Mouse (Mus musculus) embryonic fibroblast, embryonic 13.5 days (primary cell): ENCODE measurements around the gene Bach2. TPM values are rescaled to one million over a fixed set of nuclear protein-coding genes. Genes with fewer than 3 reads are reported as not detected.
A peak's percentile ranks its signal among the peaks of the same experiment; 100 is the strongest.

ENCODE experiments used
- H3K27ac ChIP-seq: 2 replicates; pipeline ENCODE4 v1.5.1; 2012; ENCODE audit warnings: low read length, control low read depth, inconsistent platforms; ENCODE audit not compliant: insufficient read depth
- H3K4me1 ChIP-seq: 2 replicates; pipeline ENCODE4 v1.6.1; 2011; ENCODE audit warnings: low read length; ENCODE audit not compliant: control insufficient read depth, insufficient read depth
- H3K4me3 ChIP-seq: 2 replicates; pipeline ENCODE4 v1.5.1; 2011; ENCODE audit warnings: mild to moderate bottlenecking, control low read depth, low read length; ENCODE audit not compliant: insufficient read depth
- CTCF ChIP-seq: IDR thresholded peaks from 2 replicates; pipeline ENCODE4 v1.5.1; 2011; ENCODE audit warnings: mild to moderate bottlenecking, control low read depth, low read length, moderate library complexity, borderline replicate concordance; ENCODE audit not compliant: insufficient read depth
- POLR2A ChIP-seq: IDR thresholded peaks from 2 replicates; pipeline ENCODE4 v1.6.1; 2011; ENCODE audit warnings: low read depth, mild to moderate bottlenecking, control low read depth, low read length, moderate library complexity
- polyA plus RNA-seq: library from polyadenylated mRNA; stranded (reverse); fragments of >200 nt; gene quantifications from 2 replicates; pipeline ENCODE4 v1.2.4, GENCODE M21; 2011; ENCODE audit warnings: low read depth; ENCODE audit not compliant: missing spikeins, insufficient read length

Gene Bach2
- polyA plus RNA-seq = 6.7 TPM in 2 replicates

DNA sequence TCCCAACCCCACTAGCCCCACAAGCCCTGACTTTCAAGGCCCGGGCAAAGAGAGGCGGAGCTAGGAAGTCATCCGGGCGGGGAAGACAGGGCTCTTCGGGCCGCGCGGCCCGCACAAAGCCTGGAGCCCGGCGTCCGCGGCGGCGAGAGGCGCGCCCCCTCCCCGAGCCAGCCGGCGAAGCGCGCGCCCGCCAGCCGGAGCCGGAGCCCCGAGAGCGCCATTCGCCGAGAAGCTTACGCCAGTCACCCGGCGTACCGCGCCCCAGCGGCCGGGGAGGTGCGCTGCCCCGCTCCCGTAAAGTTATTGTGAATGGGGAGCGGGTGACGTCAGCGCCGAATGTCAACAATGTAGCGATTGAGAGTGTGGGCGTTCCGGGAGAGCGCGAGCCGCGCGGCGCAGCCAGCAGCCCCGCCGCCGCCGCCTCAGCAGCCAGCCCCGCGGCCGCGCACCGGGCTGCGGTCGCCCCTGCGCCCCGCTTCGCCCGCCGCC is at the start of gene Bach2:
Bach2 (plus strand) TSS at position 439 of the 489 bp plus-strand sequence.
- Histone ChIP-seq H3K4me3 (peak within 1 kb of the TSS; percentile 87), H3K27ac (peak within 1 kb of the TSS; percentile 30; the same call in 1 of the 2 replicates), H3K4me1 (peaks cover 2% of the 10 kb centered on the region; the same call in 1 of the 2 replicates)
- TF ChIP-seq POLR2A (0 out of 2 replicates have a peak, but pooled peaks have one; percentile 17), CTCF (no peak)

DNA sequence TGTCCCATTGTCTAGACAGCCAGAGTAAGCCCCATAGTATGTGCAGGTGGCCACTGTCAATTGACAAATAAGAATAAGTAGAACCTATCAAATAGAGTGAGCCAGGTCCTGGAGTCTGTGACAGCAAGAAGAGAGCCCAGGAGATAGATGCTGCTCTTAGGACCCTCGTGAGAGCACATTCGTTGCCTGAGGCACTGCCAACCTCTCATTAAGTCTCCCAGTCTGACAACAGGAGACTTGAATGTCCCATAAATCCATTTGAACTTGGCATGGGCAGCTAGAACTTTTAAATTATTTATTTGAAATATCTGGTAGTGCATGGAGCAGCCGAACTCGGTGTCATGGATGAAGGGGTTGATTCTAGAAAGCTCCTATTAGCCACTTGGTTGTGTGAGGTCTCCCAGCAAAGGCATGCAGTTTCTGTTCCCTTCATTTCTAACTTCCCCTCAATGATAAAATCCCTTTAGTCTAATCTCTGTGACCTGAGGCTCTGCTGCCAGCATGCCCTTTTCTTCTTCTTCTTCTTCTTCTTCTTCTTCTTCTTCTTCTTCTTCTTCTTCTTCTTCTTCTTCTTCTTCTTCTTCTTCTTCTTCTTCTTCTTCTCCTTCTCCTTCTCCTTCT is 49.1 kb upstream of the Bach2 start:
- TF ChIP-seq POLR2A (no peak), CTCF (no peak)
- no peak overlapping the region for H3K4me3 ChIP-seq
- peaks cover 14% of the 10 kb centered on the region for H3K4me1 ChIP-seq
- no peak overlapping the region for H3K27ac ChIP-seq

GRCm38 (mm10) chr4:32190506-32190905 is 48.1 kb upstream of the Bach2 start:
- H3K4me3 ChIP-seq = no peak overlapping the region
- H3K27ac ChIP-seq = no peak overlapping the region
- no peak for TF ChIP-seq POLR2A
- TF ChIP-seq CTCF = no peak
- H3K4me1 ChIP-seq = peaks cover 14% of the 10 kb centered on the region

DNA sequence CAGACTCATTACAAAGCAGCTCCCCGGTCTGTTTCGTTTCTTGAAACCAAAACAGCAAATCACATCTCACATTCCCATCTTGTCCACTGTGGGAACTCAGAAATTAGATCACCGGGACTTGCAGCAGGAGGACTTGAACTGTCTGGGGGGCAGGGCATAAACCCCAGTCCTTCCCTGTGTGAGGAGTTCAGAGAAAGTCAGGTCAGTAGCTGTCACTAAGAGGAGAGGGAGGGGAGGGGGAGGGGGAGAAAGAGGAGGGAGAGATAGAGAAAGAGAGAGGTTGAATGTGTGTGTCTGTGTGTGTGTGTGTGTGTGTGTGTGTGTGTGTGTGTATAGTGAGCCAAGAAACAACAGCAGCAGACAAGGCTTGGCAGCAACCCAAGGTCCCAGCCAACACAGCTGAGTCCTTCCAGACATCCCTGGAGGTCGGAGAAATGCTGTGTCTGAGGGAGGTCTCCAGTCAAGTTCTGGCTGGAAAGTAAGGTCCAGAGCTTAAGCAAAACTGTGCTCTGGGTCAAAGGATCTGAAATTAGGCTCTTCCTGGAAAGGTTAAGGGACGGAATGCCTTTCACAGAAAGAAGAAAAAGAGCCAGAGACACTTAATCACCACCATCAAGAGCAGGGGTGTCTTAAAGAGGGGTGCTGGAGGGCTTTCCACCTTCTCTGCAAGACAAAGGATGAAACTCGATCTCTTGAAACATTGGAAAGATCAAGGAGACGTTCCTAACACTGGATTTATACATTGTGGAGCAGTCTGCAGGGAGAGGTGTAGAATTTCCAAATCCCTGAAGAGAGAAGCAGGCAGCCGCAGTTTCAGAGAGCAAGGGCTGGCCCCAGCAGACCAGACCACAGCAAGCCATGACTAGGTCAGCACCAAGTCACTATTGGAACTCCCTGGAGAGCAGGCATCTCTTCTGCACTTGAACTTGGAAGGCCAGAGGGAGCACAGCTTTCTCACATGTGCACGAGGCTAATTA is 42.4 kb upstream of the Bach2 start:
- Histone ChIP-seq H3K4me3 (no peak overlapping the region), H3K27ac (no peak overlapping the region), H3K4me1 (peaks cover 10% of the 10 kb centered on the region)
- no peak for TF ChIP-seq CTCF
- no peak for TF ChIP-seq POLR2A

- Histone ChIP-seq H3K27ac (no peak overlapping the region), H3K4me1 (peaks cover 10% of the 10 kb centered on the region), H3K4me3 (no peak overlapping the region)
- TF ChIP-seq CTCF (no peak), POLR2A (no peak)
Measured at GRCm38 (mm10) chr4:32198031-32198430, 40.6 kb upstream of the Bach2 start.

- TF ChIP-seq POLR2A = no peak
- TF ChIP-seq CTCF = no peak
- Histone ChIP-seq H3K27ac (no peak overlapping the region), H3K4me1 (peaks cover 10% of the 10 kb centered on the region), H3K4me3 (no peak overlapping the region)
Measured at GRCm38 (mm10) chr4:32198589-32198988, 40.0 kb upstream of the Bach2 start.

DNA sequence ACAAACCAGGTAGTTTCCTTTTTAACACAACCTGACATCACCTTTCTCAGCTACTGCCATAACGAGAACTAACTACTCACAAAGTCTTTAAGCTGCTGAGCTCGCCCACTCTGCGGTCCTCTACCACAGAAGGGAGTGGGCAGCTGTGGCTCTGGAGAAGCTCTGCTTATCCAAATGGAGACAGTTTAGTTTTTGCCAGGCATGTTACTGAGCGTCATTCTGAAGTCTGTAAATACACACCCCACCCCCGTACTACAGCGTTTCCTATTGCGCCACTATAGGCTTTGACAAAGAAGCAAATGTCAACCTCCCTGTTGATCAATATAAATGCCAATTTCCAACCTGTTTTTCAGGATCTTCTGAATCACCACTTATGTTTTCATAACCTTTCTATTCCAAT is 39.4 kb upstream of the Bach2 start:
- Histone ChIP-seq H3K27ac (no peak overlapping the region), H3K4me3 (no peak overlapping the region), H3K4me1 (peaks cover 10% of the 10 kb centered on the region)
- TF ChIP-seq POLR2A = no peak
- no peak for TF ChIP-seq CTCF

DNA sequence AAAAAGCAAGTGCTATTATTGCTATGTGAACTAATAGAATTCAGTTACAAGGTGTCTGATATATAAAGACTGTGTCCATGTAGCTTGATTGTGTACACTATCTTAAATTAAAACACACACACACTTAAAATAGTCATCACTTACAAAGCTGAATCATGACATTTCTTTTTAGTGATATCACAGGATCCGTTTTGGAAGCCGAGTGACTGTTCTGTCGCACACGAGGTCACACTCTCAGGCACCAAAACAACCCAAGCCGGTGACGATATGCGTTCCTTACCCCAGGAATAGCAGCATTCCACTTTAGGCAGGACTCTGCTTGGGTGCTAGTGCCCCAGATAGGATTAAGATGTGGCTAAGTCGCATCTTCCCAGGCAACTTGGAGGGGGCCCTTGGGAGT is 37.5 kb upstream of the Bach2 start:
- H3K27ac ChIP-seq = no peak overlapping the region
- H3K4me3 ChIP-seq = no peak overlapping the region
- H3K4me1 ChIP-seq = peaks cover 8% of the 10 kb centered on the region
- TF ChIP-seq CTCF (no peak), POLR2A (no peak)

GRCm38 (mm10) chr4:32202362-32202761 is 36.2 kb upstream of the Bach2 start:
- TF ChIP-seq POLR2A (no peak), CTCF (no peak)
- H3K27ac ChIP-seq = no peak overlapping the region
- H3K4me1 ChIP-seq = no peaks in the 10 kb centered on the region
- no peak overlapping the region for H3K4me3 ChIP-seq
